Mouse (Mus musculus): Measurements from ENCODE around the gene Wbp1l.

The Wbp1l gene

GRCm38 (mm10) chr19:46705779-46706495 lies 107.1 kb downstream of the Wbp1l start:
- DNase-seq (ENCODE audit: low spot score) = no peak

- no peak for DNase-seq (ENCODE audit: low spot score)
These were observed 107.8 kb downstream of the Wbp1l start for GRCm38 (mm10) chr19:46706540-46707295.

Measured in retina, embryonic 14.5 days (tissue).